Mouse (Mus musculus) spleen, adult 2 months (tissue): ENCODE measurements around the gene Ces1b.

Source experiments
- CTCF ChIP-seq: fragments of 200-500 bp; IDR thresholded peaks from 2 replicates; pipeline ENCODE4 v1.5.1; 2011; ENCODE audit warnings: mild to moderate bottlenecking, inconsistent platforms; ENCODE audit not compliant: insufficient read depth, insufficient read length, insufficient replicate concordance; ENCODE audit errors: extremely low read depth
- POLR2A ChIP-seq: fragments of 200-500 bp; IDR thresholded peaks from 2 replicates; pipeline ENCODE4 v1.6.1; 2011; ENCODE audit warnings: low read depth, low read length, inconsistent platforms

DNA sequence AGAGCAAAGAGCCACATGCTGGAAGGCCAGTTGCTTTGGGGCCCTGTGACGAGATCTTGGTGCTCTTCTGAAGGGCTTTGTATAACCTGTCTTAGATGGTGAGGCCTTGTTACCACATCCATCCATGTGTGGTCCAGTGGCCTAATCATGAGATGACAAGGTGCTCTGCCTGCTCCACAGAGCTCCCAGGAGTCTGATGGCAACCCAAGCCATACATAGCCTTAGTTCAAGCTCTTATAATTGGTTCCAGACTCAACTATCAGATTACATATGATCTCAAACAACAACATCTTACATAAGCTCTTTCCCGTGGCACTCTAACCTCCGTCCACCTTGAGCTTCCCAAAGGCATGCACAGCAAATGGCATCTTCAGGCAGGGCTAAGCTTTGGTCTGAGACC lies 31.7 kb downstream of the Ces1b start, which contains the start of gene Ces1a:
- TF ChIP-seq CTCF (no peak), POLR2A (no peak)
